Mouse (Mus musculus) T-helper 1 cell (primary cell): ENCODE measurements around the gene Gm5168.
"Not testable (repeated sequence)": the region's sequence is repeated elsewhere in the genome, so short reads cannot be mapped to it uniquely, and the experiment has no call there.

ENCODE experiments used
- in situ Hi-C: fragments of 300-600 bp; cut with MboI, MseI; formaldehyde crosslinking; loops from one replicate; pipeline ENCODE4 v1.15.1; 2025; ENCODE audit warnings: high pct_unique_total_duplicates

Gene Gm5168

GRCm38 (mm10) chrX:26050941-26051340, at the start of gene Gm5168:
Gene Gm5168, minus strand, starts transcription at chrX:26051041.
- in situ Hi-C loops: not testable (repeated sequence)
